Mouse (Mus musculus) layer of hippocampus, postnatal 25 days (tissue): ENCODE data around the gene Mctp1. TPM values are rescaled to one million over a fixed set of nuclear protein-coding genes. Genes with fewer than 3 reads are reported as not detected.
"Not testable (repeated sequence)": the region's sequence is repeated elsewhere in the genome, so short reads cannot be mapped to it uniquely, and the experiment has no call there.

Source experiments
- DNase-seq, 2 experiments: peaks; one replicate each; pipeline ENCODE4 v3.0.0; 2022; ENCODE audit warnings: mixed read lengths in 2 of 2, low spot score in 1 of 2; ENCODE audit errors: extremely low spot score in 1 of 2
- total RNA-seq, 2 experiments: library from RNA; stranded (reverse); gene quantifications; 2 replicates each; pipeline ENCODE4 v1.2.3; 2021

The Mctp1 gene
- total RNA-seq, 2 experiments from 2014 or later = 52.7 to 55.0 TPM

DNA sequence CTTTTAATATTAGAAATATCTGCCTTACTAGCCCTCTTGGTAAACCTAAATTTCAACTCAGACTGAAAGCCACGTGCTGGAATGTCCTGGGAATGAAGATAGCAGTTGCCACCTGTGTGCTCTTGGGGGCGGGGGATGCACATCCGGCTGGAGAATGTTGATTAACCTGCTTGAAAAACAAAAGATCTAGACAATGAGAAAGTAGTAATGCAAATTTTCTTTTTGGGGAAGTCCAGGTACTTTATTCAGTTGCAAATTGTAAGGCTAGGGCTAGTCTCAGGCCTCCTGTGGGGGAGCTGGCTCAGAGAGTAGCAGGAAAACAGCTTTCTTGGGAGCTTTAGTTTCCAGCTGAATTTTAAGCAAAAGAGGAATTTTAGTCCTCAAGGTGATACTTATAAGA lies 67.2 kb downstream of the Mctp1 start:
- DNase-seq = not testable (repeated sequence)

DNA sequence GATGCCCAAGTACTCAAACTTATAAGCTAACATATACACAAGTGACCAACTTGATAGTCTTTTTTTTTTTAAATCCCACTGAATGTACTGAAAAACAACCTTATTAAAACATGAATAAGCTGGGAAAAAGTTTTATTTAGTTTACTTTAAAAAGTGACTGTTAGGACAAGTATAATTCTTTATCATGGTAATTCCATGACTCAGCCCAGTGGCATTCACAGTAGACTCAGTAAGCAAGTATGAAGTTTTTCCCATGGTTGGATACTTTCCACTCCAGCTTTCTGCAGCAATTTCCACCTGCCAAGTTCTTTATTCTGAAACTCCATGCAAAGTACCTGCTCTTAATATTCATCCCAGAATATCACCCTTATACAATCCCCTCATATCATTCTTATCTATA lies 97.3 kb downstream of the Mctp1 start:
- DNase-seq = no peak

GRCm38 (mm10) chr13:76482998-76483397 lies 98.7 kb downstream of the Mctp1 start:
- DNase-seq = no peak

- no peak for DNase-seq
These were observed 99.9 kb downstream of the Mctp1 start for GRCm38 (mm10) chr13:76484086-76484709.

DNA sequence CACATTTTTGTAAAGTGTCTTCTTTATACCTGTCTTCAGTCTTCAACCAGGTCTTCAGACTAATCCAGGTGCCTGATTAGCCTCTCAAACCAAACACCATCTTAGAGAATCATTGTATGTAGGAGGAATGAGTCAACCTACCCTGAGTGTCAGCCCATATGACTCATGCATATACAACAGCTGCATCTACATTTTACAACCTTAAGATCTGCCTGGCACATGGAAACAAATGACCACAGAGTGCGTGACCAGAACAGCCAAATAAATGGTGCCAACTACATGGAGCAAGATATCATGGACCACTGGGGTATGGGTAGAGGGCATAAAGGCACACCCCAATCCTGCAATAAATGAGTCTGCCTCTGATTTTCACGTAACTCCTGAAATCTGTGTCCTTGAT lies 131.6 kb downstream of the Mctp1 start:
- no peak for DNase-seq

DNA sequence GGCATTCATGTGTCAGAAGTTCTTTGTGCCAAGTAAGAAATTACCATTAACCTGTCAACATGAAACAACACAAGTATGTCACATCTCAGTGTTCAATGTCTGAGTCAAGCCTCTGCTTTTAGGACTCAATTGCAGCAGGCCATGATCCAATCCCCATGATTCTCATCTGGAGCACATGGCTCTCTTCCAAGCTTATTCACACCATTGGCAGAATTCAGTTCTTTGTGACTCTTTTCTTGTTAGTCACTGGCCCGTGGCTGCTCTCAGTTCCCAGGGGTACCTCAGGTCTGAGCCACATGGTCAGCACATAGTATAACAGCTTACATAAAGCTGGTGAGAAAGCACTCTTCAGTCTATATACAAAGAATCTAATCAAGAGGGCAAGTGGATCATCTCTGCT lies 138.8 kb downstream of the Mctp1 start:
- DNase-seq = no peak

DNA sequence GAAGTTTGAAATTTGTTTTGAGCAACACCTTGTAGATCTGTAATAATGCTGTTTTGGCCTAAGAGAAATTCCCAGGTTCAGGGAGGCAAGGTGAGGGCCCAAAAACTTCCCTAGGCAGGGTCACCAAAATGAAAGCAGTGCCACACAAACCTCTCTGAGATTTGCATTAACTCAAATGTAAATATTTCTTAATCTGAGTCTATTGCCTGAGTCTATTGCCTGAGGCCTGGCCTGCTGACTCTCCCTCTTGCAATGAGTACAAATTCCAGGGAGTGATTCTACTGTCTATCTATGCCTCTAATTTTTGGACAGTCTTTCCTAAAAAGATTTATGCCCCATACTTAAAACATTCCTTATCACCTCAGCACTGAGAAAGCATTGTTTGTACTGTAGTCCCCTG lies 143.0 kb downstream of the Mctp1 start:
- no peak for DNase-seq

GRCm38 (mm10) chr13:76527751-76528150 lies 143.4 kb downstream of the Mctp1 start:
- no peak for DNase-seq

- no peak for DNase-seq
These were observed 145.6 kb downstream of the Mctp1 start for GRCm38 (mm10) chr13:76529915-76530314.

DNA sequence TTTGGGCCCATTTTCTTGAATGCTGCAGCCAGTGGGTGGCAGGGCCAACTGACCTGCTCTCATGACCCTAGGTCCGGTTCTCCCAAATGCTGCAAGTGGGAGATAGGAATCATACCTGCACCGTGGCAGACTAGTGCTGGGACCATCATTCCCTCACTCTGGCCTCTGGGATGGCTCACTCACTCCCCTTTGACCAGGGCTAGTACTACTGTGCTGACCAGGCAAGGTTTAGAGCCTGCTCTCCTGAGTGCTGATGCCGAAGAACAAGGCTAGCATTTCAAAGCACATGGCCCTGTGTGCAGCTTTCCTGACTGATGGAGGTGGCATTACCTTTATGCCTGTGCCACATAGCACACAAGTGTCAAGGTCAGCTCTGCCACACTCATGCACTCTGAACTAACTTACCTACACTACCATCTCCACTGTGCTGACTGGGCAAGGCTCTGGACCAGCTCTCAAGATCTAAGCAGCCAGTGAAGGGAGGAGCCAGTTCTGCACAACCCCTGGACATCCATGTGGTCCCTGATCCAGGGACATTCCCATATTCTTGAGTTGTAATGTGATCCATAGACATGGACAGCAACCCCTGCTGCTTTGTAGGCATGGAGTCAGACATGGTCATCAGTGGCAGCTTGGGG lies 146.7 kb downstream of the Mctp1 start:
- no peak for DNase-seq

- no peak for DNase-seq
These were observed 163.5 kb downstream of the Mctp1 start for GRCm38 (mm10) chr13:76547854-76548253.

GRCm38 (mm10) chr13:76560918-76561317 lies 176.6 kb downstream of the Mctp1 start:
- DNase-seq = no peak

GRCm38 (mm10) chr13:76561594-76561993 lies 177.3 kb downstream of the Mctp1 start:
- no peak for DNase-seq

GRCm38 (mm10) chr13:76564061-76564460 lies 179.7 kb downstream of the Mctp1 start:
- DNase-seq = no peak

DNA sequence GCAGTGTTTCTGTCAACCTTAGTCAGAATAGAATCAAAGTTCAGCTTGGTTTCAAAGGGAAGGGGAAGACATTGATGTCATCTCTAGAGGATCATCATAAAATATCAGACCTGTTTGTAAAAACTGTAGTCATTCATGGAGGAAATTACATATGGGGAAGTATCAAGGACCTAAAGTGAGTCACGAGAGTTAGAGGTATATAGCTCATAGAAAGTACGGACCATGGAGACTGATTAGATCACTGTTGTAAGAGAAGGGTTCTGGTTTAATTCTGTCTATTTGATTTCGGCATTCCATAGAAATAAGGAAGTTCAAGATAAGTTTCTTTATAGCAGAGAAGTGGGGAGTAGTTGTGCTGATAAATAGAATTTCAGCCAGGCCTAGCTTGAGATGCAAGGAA lies 181.7 kb downstream of the Mctp1 start:
- DNase-seq = no peak

- DNase-seq = no peak
These were observed 183.1 kb downstream of the Mctp1 start for GRCm38 (mm10) chr13:76567448-76567847.

GRCm38 (mm10) chr13:76568569-76569211 lies 184.4 kb downstream of the Mctp1 start:
- DNase-seq = no peak

DNA sequence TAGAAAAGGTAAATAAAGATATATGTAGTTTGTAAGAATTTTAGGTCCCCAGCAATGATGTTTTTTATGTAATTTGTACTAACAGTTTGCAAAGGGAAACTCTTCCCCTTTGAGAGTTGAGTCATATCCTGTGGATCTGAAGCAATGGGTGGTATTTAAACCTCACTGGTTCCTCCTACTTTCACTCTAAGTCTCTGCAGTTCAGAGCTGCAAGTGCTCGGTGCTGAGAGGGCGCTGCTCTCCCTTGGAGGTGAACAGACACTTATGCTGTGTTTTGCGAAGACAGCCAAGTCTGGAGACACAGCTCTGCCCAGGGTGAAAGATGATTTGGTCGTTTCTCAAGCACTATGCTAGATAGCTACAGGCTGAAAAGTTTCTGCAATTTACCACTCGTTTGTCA lies 195.1 kb downstream of the Mctp1 start:
- no peak for DNase-seq

GRCm38 (mm10) chr13:76585447-76585846 lies 201.1 kb downstream of the Mctp1 start:
- DNase-seq = no peak

DNA sequence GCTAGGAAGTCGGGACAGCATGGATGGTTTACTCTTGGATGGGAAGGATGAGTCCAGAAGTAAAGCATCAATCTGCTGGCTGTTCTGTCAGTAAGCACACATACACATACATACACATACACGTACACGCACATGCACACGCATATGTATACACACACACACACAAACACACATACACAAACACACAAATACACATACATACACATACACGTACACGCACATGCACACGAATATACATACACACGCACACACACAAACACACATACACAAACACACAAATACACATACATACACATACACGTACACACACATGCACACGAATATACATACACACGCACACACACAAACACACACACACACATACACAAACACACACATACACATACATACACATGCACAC lies 206.4 kb downstream of the Mctp1 start:
- DNase-seq = not testable (repeated sequence)

DNA sequence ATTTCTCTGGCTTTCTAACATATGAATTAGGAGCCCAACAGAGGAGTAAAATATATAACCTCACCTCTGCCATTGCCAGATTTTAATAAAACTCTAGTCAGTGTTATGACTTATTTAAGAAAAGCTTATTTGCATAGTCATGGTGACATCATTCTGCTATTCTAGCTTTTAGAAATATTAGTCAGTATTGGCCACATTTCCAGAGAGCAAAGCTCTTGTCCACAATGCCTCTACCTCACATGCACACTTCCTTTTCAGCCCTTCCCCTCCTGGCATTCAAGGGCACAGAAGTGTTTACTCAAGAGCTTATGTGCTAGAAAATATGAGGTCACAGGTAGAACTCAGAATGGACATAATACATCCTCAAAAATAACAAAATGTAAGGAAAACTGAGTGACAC lies 206.9 kb downstream of the Mctp1 start:
- no peak for DNase-seq

DNA sequence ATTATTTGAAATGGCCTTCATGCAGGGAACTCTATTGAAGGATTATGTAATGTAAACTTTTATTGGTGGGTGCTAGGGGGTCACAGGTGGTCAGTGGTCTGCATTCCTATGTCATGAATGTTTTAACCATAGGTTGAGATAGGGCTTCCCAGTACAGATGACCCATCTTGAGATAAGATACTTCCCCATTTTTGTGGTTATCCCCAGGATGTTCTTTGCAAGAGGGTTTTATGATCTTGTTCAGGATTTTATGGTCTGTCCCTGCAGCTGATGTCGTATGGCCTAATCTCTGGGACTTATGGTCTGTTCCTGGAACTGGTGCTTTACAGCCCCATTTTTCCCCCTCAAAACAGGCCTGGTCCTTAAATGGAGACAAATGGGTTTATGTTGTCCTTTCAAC lies 207.4 kb downstream of the Mctp1 start:
- no peak for DNase-seq
